Mouse (Mus musculus): ENCODE results near the gene H2-Ke6. TPM values are rescaled to one million over a fixed set of nuclear protein-coding genes. Genes with fewer than 3 reads are reported as not detected.

The H2-Ke6 gene
- polyA plus RNA-seq, 1 experiment, result 91.2 TPM

DNA sequence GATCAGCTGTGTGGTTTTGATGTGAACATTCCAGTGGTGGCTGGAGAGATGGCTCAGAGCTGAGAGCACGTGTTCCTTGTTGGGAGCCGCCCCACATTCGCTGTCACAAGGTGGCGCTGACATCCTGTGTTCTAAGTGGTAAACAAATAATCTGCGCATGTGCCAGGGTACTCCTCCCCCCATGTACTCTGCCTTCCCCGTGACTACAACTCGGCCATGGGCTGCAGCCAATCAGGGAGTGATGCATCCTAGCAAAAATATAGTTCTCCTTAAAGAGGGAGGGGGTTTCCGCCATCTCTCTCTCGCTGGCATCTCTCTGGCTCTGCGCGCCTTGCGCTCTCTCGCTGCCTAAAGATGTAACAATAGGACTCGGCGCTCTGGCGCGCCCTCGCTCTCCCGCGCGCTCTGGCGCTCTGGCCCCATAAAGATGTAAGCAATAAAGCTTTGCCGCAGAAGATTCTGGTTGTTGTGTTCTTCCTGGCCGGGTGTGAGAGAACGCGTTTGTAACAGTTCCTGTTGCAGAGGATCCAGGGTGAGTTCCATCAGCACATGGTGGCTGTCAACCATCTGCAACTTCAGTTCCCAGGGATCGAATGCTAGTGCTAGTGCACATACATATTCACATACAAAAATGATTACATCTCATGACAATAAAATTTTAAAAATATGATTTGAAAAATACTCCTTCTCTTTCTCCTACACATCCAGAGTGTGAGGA, 46.5 kb downstream of the H2-Ke6 start:
- WGBS, result under 1% methylated on average over 27 of the region's 27 CpGs
- Histone ChIP-seq H3K4me3 (replicated peaks; ENCODE audit: extremely low read depth, low read depth, low read length) (peak overlapping the region; percentile 58), H3K4me1 (ENCODE audit: control insufficient read depth, insufficient read depth, low read length) (peaks cover 15% of the 10 kb centered on the region)
- peak; percentile 73 for DNase-seq
- TF ChIP-seq POLR2A (IDR thresholded peaks at IDR 0.05; ENCODE audit: borderline replicate concordance, extremely low read depth, low read depth, low read length) (peak; percentile 64; the same call in 1 of the 2 replicates), CTCF (IDR thresholded peaks at IDR 0.05; ENCODE audit: insufficient read depth, low read length) (peak; percentile 34; the same call in 1 of the 2 replicates)

DNA sequence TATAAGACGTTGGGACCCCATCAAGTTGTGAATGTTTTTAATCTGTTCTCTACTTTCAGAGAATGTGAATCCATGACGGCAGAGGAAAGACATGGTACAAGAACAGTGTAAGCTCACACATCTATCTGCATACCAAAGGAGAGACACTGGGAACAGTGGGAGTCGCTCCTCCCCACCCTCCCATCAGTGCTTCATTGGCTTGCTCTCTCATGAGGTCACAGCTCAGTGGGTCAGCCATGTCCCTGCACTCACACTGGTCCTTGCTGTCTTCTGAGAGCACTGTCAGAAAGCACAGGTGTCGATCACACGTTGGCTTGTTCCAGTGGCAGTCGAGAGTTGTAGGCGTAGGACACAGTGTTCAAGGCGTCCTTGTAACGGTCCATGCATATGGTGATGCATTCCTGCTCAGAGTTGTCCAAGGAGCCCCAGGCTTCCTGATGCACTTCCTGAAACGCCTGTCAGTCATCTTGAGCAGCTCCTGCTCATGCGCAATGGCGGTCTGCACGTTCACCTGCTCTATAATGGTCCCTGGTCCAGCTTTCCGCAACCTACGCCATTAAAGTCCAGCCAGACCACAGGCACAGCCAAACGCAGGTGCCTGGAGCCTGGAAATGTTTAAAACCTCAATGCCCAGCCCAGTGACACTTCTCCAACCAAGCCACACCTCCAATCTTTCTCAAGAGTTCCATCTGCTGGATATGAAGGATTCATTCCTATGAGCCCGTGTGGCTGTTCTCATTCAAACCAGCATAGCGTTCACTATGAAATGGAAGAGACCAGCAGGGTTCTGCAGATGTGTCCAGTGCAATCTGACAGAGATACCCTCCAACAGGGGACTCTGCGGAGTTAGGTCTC, 47.5 kb downstream of the H2-Ke6 start:
- Histone ChIP-seq H3K4me3 (replicated peaks; ENCODE audit: extremely low read depth, low read depth, low read length) (no peak overlapping the region), H3K4me1 (ENCODE audit: control insufficient read depth, insufficient read depth, low read length) (peaks cover 15% of the 10 kb centered on the region)
- TF ChIP-seq POLR2A (IDR thresholded peaks at IDR 0.05; ENCODE audit: borderline replicate concordance, extremely low read depth, low read depth, low read length) (no peak), CTCF (IDR thresholded peaks at IDR 0.05; ENCODE audit: insufficient read depth, low read length) (no peak)
- DNase-seq, result no peak
- WGBS, result 69% methylated on average over 19 of the region's 19 CpGs

DNA sequence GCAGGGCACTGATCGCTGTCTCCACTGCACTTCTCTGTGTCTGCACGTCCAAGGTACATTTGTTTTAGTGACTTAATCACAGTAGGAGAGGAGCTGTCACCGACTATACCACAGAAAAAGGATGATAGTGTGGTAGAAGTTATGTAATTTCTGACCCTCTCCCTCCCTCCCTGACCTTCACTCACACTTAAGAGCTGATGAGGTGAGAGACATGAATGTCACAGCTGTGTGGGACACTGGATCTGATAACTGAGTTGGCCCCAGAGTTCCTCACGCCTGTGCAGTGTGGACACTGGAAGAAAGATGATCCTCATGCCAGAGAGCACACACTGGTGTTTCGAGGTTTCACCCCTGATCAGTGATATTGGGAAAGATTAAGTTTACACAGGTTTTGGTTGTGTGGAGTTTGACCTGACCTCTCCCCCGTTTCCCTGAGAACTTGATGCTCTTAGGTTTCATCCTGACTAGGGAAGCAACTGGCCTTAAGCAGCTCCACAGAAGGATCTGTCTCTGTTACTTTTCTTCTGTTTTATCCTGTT, 48.3 kb downstream of the H2-Ke6 start:
- TF ChIP-seq POLR2A (IDR thresholded peaks at IDR 0.05; ENCODE audit: borderline replicate concordance, extremely low read depth, low read depth, low read length) (no peak), CTCF (IDR thresholded peaks at IDR 0.05; ENCODE audit: insufficient read depth, low read length) (no peak)
- H3K4me1 ChIP-seq (ENCODE audit: control insufficient read depth, insufficient read depth, low read length), result peaks cover 15% of the 10 kb centered on the region
- 47% methylated on average over 6 of the region's 6 CpGs for WGBS
- no peak overlapping the region for H3K4me3 ChIP-seq (replicated peaks; ENCODE audit: extremely low read depth, low read depth, low read length)
- no peak for DNase-seq

DNA sequence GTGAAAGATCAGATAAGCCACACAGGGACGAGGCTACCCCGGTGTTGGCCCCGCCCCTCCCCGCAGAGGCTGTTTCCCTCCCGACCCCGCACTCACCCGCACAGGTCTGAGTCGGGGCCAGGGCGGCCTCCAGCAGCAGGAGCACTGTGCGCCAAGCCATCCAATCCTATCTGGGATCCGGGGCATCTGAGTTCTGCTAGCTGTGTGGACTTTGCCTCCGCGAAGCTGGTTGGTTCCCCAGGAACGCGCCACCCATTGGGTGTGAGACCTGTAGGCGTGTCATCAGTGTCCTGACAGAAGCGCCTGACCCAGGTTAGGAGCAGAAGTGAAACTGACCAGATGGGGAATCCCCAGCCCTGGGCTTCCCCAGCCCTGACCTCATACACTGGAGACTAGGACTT, 49.2 kb downstream of the H2-Ke6 start:
- TF ChIP-seq POLR2A (IDR thresholded peaks at IDR 0.05; ENCODE audit: borderline replicate concordance, extremely low read depth, low read depth, low read length) (peak; percentile 84; the same call in 1 of the 2 replicates), CTCF (IDR thresholded peaks at IDR 0.05; ENCODE audit: insufficient read depth, low read length) (no peak)
- peak; percentile 80 for DNase-seq
- peak overlapping the region; percentile 81 for H3K4me3 ChIP-seq (replicated peaks; ENCODE audit: extremely low read depth, low read depth, low read length)
- WGBS, result under 1% methylated on average over 17 of the region's 17 CpGs
- peaks cover 15% of the 10 kb centered on the region for H3K4me1 ChIP-seq (ENCODE audit: control insufficient read depth, insufficient read depth, low read length)

DNA sequence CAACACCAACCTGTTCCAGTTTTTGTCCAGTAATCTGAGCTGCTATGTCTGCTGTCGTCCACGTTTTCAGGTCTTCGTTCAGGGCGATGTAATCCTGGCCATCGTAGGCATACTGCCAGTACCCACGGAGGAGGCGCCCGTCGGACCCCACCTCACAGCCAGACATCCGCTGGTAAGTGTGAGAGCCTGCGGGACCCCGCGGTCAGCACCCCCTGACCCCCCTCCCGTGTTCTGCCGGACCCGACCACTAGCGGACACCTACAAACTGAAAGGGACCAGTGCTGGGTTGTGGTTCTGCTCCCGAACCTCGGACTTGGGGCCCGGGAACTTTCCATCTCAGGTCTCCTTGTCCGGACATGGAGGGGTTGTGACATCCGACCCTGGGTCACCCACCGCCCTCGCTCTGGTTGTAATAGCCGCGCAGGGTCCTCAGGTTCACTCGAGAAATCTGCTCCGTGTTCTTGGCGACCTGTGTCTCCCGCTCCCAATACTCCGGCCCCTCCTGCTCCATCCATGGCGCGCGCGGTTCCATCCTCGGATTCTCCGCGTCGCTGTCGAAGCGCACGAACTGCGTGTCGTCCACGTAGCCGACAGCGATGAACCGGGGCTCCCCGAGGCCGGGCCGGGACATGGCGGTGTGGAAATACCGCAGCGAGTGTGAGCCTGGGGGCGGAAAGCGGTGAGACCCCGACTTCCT, 49.9 kb downstream of the H2-Ke6 start:
- WGBS, result 3% methylated on average over 57 of the region's 57 CpGs
- Histone ChIP-seq H3K4me1 (ENCODE audit: control insufficient read depth, insufficient read depth, low read length) (peaks cover 15% of the 10 kb centered on the region), H3K4me3 (replicated peaks; ENCODE audit: extremely low read depth, low read depth, low read length) (peak overlapping the region; percentile 81)
- DNase-seq, result no peak
- TF ChIP-seq CTCF (IDR thresholded peaks at IDR 0.05; ENCODE audit: insufficient read depth, low read length) (no peak), POLR2A (IDR thresholded peaks at IDR 0.05; ENCODE audit: borderline replicate concordance, extremely low read depth, low read depth, low read length) (no peak)

Other genes with a start within 250 kb of the H2-Ke6 start
- 34.6 and 87.6 TPM in 2 replicates for gene Angptl4, start 246.2 kb downstream of the H2-Ke6 start, polyA plus RNA-seq (2012; rRNA removed)
- 395 and 450 TPM in 2 replicates for gene Kank3, start 217.5 kb downstream of the H2-Ke6 start, polyA plus RNA-seq (2012; rRNA removed)
- gene Rps28, start 203.5 kb downstream of the H2-Ke6 start, polyA plus RNA-seq (2012; rRNA removed), result 506 and 507 TPM in 2 replicates
- 334 and 389 TPM in 2 replicates for gene Ndufa7, start 203.5 kb downstream of the H2-Ke6 start, polyA plus RNA-seq (2012; rRNA removed)
- 28.3 and 30.4 TPM in 2 replicates for gene Cd320, start 185.0 kb downstream of the H2-Ke6 start, polyA plus RNA-seq (2012; rRNA removed)
- not detected in 2 replicates for gene Gm7029, start 154.2 kb downstream of the H2-Ke6 start, polyA plus RNA-seq (2012; rRNA removed)
- 1.2 and 3.0 TPM in 2 replicates for gene Kifc1, start 137.4 kb downstream of the H2-Ke6 start, polyA plus RNA-seq (2012; rRNA removed)
- 0.33 and 0.41 TPM in 2 replicates for gene Platr17, start 122.9 kb downstream of the H2-Ke6 start, polyA plus RNA-seq (2012; rRNA removed)
- gene Daxx, start 118.6 kb downstream of the H2-Ke6 start, polyA plus RNA-seq (2012; rRNA removed), result 33.7 and 35.9 TPM in 2 replicates
- gene Tapbp, start 112.2 kb downstream of the H2-Ke6 start, polyA plus RNA-seq (2012; rRNA removed), result 225 and 249 TPM in 2 replicates
- 65.1 and 92.1 TPM in 2 replicates for gene Zbtb22, start 112.2 kb downstream of the H2-Ke6 start, polyA plus RNA-seq (2012; rRNA removed)
- 247 and 272 TPM in 2 replicates for gene Rgl2, start 98.5 kb downstream of the H2-Ke6 start, polyA plus RNA-seq (2012; rRNA removed)
- gene Pfdn6, start 87.7 kb downstream of the H2-Ke6 start, polyA plus RNA-seq (2012; rRNA removed), result 19.2 and 26.2 TPM in 2 replicates
- 13.4 and 16.8 TPM in 2 replicates for gene Wdr46, start 87.4 kb downstream of the H2-Ke6 start, polyA plus RNA-seq (2012; rRNA removed)
- gene B3galt4, start 76.6 kb downstream of the H2-Ke6 start, polyA plus RNA-seq (2012; rRNA removed), result 11.4 and 12.6 TPM in 2 replicates
- gene Vps52, start 72.2 kb downstream of the H2-Ke6 start, polyA plus RNA-seq (2012; rRNA removed), result 62.8 and 70.3 TPM in 2 replicates
- gene Rps18, start 72.1 kb downstream of the H2-Ke6 start, polyA plus RNA-seq (2012; rRNA removed), result 260 and 331 TPM in 2 replicates
- gene H2-K1, start 27.7 kb downstream of the H2-Ke6 start, polyA plus RNA-seq (2012; rRNA removed), result 2,389 and 3,036 TPM in 2 replicates
- 40.7 and 53.6 TPM in 2 replicates for gene Ring1, start 3.4 kb downstream of the H2-Ke6 start, polyA plus RNA-seq (2012; rRNA removed)
- gene Slc39a7, start 3.6 kb upstream of the H2-Ke6 start, polyA plus RNA-seq (2012; rRNA removed), result 161 and 183 TPM in 2 replicates
- gene Rxrb, start 3.8 kb upstream of the H2-Ke6 start, polyA plus RNA-seq (2012; rRNA removed), result 63.2 and 79.8 TPM in 2 replicates
- 1.0 and 1.3 TPM in 2 replicates for gene Col11a2, start 11.4 kb upstream of the H2-Ke6 start, polyA plus RNA-seq (2012; rRNA removed)
- gene H2-Oa, start 64.3 kb upstream of the H2-Ke6 start, polyA plus RNA-seq (2012; rRNA removed), result 14.1 and 19.8 TPM in 2 replicates
- 109 and 118 TPM in 2 replicates for gene H2-DMa, start 91.5 kb upstream of the H2-Ke6 start, polyA plus RNA-seq (2012; rRNA removed)
- 101 and 140 TPM in 2 replicates for gene Brd2, start 94.6 kb upstream of the H2-Ke6 start, polyA plus RNA-seq (2012; rRNA removed)
- 33.3 and 38.9 TPM in 2 replicates for gene H2-DMb2, start 115.2 kb upstream of the H2-Ke6 start, polyA plus RNA-seq (2012; rRNA removed)
- gene H2-DMb1, start 125.0 kb upstream of the H2-Ke6 start, polyA plus RNA-seq (2012; rRNA removed), result 146 and 187 TPM in 2 replicates
- gene Tap1, start 159.5 kb upstream of the H2-Ke6 start, polyA plus RNA-seq (2012; rRNA removed), result 45.1 and 46.3 TPM in 2 replicates
- gene Psmb9, start 159.7 kb upstream of the H2-Ke6 start, polyA plus RNA-seq (2012; rRNA removed), result 83.8 and 99.1 TPM in 2 replicates
- gene Psmb8, start 169.7 kb upstream of the H2-Ke6 start, polyA plus RNA-seq (2012; rRNA removed), result 112 and 130 TPM in 2 replicates
- 68.8 and 70.9 TPM in 2 replicates for gene Tap2, start 175.5 kb upstream of the H2-Ke6 start, polyA plus RNA-seq (2012; rRNA removed)
- 18.8 and 34.6 TPM in 2 replicates for gene H2-Ob, start 210.8 kb upstream of the H2-Ke6 start, polyA plus RNA-seq (2012; rRNA removed)
- gene H2-Ab1, start 229.6 kb upstream of the H2-Ke6 start, polyA plus RNA-seq (2012; rRNA removed), result 1,370 and 1,736 TPM in 2 replicates